In genomic region chr19:10640080-10640479, GRCm38 (mm10) we compare ENCODE assay signal across 15 mouse cellular contexts. TPM values are rescaled to one million over a fixed set of nuclear protein-coding genes. Genes with fewer than 3 reads are reported as not detected.
A peak's percentile ranks its signal among the peaks of the same experiment; 100 is the strongest.
DNase-seq lines count a peak whose midpoint lies in the region; ATAC-seq and TF ChIP-seq lines count a peak whose summit lies in the region.
"Had no signal": no experiment of that assay in that cellular context is flagged by ENCODE, and none has a peak within 500 bp of the region (broad histone marks: within the 10 kb centered on the region; RNA-seq: fewer than 3 reads in every experiment).

No protein-coding gene starts in this region.

- H3K27ac ChIP-seq in forebrain, embryonic 14.5 days (ENCODE audit: low read depth, low read length) = no peak overlapping the region
- H3K27ac ChIP-seq in forebrain, embryonic 13.5 days = no peak overlapping the region
- no peak overlapping the region for H3K27ac ChIP-seq in lung, postnatal 0 days (ENCODE audit: low read length)
- no peak overlapping the region for H3K27ac ChIP-seq in hindbrain, embryonic 10.5 days
- H3K27ac ChIP-seq: hindbrain, embryonic 12.5 days; midbrain, embryonic 15.5 days had no signal

- no peaks in the 10 kb centered on the region for H3K9me3 ChIP-seq in forebrain, embryonic 14.5 days (replicated peaks; ENCODE audit: control insufficient read depth, low read length)
- H3K9me3 ChIP-seq in forebrain, embryonic 13.5 days (replicated peaks) = no peaks in the 10 kb centered on the region
- no peaks in the 10 kb centered on the region for H3K9me3 ChIP-seq in lung, postnatal 0 days (ENCODE audit: low read length)
- no peaks in the 10 kb centered on the region for H3K9me3 ChIP-seq in hindbrain, embryonic 10.5 days
- H3K9me3 ChIP-seq: hindbrain, embryonic 12.5 days; midbrain, embryonic 15.5 days had no signal

- H3K27me3 ChIP-seq in forebrain, embryonic 14.5 days (replicated peaks; ENCODE audit: control insufficient read depth, insufficient read depth, low read length) = no peaks in the 10 kb centered on the region
- H3K27me3 ChIP-seq in forebrain, embryonic 13.5 days = peaks cover 7% of the 10 kb centered on the region; the same call in 1 of the 2 replicates
- H3K27me3 ChIP-seq in lung, postnatal 0 days (replicated peaks; ENCODE audit: insufficient read depth, low read length) = no peaks in the 10 kb centered on the region
- peaks cover 16% of the 10 kb centered on the region for H3K27me3 ChIP-seq in hindbrain, embryonic 10.5 days (ENCODE audit: insufficient read depth, poor library complexity, severe bottlenecking)
- H3K27me3 ChIP-seq: midbrain, embryonic 15.5 days; Patski had no signal

- peak; percentile 3 for DNase-seq in forebrain, embryonic 14.5 days (ENCODE audit: low spot score)
- DNase-seq in lung, postnatal 0 days (ENCODE audit: low spot score) = peak; percentile 15
- DNase-seq in lung, postnatal 25 days (ENCODE audit: low spot score) = no peak
- DNase-seq in hindbrain, embryonic 10.5 days (ENCODE audit: low spot score) = no peak
- DNase-seq in right cerebral cortex, adult 18-20 months = no peak
- DNase-seq: adrenal gland, postnatal 25 days; lung, embryonic 14.5 days had no signal

- H3K36me3 ChIP-seq in forebrain, embryonic 14.5 days (ENCODE audit: control insufficient read depth, insufficient read depth, low read length) = no peaks in the 10 kb centered on the region
- no peaks in the 10 kb centered on the region for H3K36me3 ChIP-seq in forebrain, embryonic 13.5 days (ENCODE audit: poor library complexity, severe bottlenecking)
- no peaks in the 10 kb centered on the region for H3K36me3 ChIP-seq in lung, postnatal 0 days (ENCODE audit: insufficient read depth, low read length)
- H3K36me3 ChIP-seq in hindbrain, embryonic 10.5 days = no peaks in the 10 kb centered on the region
- H3K36me3 ChIP-seq: hindbrain, embryonic 12.5 days; midbrain, embryonic 15.5 days had no signal

- TF ChIP-seq EP300 in lung, postnatal 0 days (IDR thresholded peaks at IDR 0.05) = no peak

- no peak overlapping the region for H3K4me3 ChIP-seq in forebrain, embryonic 14.5 days (ENCODE audit: low read depth, low read length)
- H3K4me3 ChIP-seq in forebrain, embryonic 13.5 days = no peak overlapping the region
- H3K4me3 ChIP-seq in lung, postnatal 0 days (ENCODE audit: low read depth, low read length) = no peak overlapping the region
- no peak overlapping the region for H3K4me3 ChIP-seq in hindbrain, embryonic 10.5 days
- H3K4me3 ChIP-seq: hindbrain, embryonic 12.5 days; midbrain, embryonic 15.5 days had no signal

- 0 out of 2 replicates have a peak, but pooled peaks cover 2% of the 10 kb centered on the region for H3K4me1 ChIP-seq in forebrain, embryonic 14.5 days (ENCODE audit: control insufficient read depth, insufficient read depth, low read length)
- peaks cover 4% of the 10 kb centered on the region for H3K4me1 ChIP-seq in forebrain, embryonic 13.5 days
- peaks cover under 1% of the 10 kb centered on the region; the same call in 1 of the 2 replicates for H3K4me1 ChIP-seq in lung, postnatal 0 days (ENCODE audit: insufficient read depth, low read depth, low read length)
- peaks cover 6% of the 10 kb centered on the region for H3K4me1 ChIP-seq in hindbrain, embryonic 10.5 days (replicated peaks)

- H3K4me2 ChIP-seq in forebrain, embryonic 14.5 days (ENCODE audit: low read length) = no peak overlapping the region
- no peak overlapping the region for H3K4me2 ChIP-seq in forebrain, embryonic 13.5 days
- no peak overlapping the region for H3K4me2 ChIP-seq in lung, postnatal 0 days (replicated peaks; ENCODE audit: low read depth, low read length)
- H3K4me2 ChIP-seq: hindbrain, embryonic 12.5 days; lung, embryonic 14.5 days; midbrain, embryonic 15.5 days had no signal

- ATAC-seq in forebrain, embryonic 14.5 days = no peak
- ATAC-seq in forebrain, embryonic 13.5 days = no peak
- no peak for ATAC-seq in lung, postnatal 0 days
- ATAC-seq in granulocyte monocyte progenitor cell, adult 5-6 weeks (replicated peaks; ENCODE audit: poor library complexity, severe bottlenecking) = peak; percentile 55
- peak; percentile 89 for ATAC-seq in megakaryocyte progenitor cell, adult 5-6 weeks (replicated peaks; ENCODE audit: poor library complexity)
- ATAC-seq: midbrain, embryonic 15.5 days; Patski had no signal

- TF ChIP-seq CTCF in lung, postnatal 0 days (IDR thresholded peaks at IDR 0.05) = no peak

- H3K9ac ChIP-seq in forebrain, embryonic 14.5 days (ENCODE audit: low read length) = no peak overlapping the region
- H3K9ac ChIP-seq in forebrain, embryonic 13.5 days = no peak overlapping the region
- H3K9ac ChIP-seq in lung, postnatal 0 days (replicated peaks; ENCODE audit: low read depth) = no peak overlapping the region
- H3K9ac ChIP-seq: hindbrain, embryonic 12.5 days; lung, embryonic 14.5 days; midbrain, embryonic 15.5 days had no signal

- 18% methylated on average over 5 of the region's 5 CpGs for WGBS in forebrain, embryonic 14.5 days
- 19% methylated on average over 5 of the region's 5 CpGs for WGBS in forebrain, embryonic 13.5 days
- 8% methylated on average over 5 of the region's 5 CpGs for WGBS in lung, postnatal 0 days
- 20% methylated on average over 5 of the region's 5 CpGs for WGBS in hindbrain, embryonic 10.5 days

RNA-seq across cellular contexts. Expression of gene Vwce, which starts 6.1 kb away (rescaled TPM):
- polyA plus RNA-seq in forebrain, embryonic 14.5 days (2014; fragmentation: Nextera tagmentation; extraction: Ambion mirVana) = 0.19 and 0.26 TPM in 2 replicates
- polyA plus RNA-seq in forebrain, embryonic 13.5 days (2015; fragmentation: Nextera tagmentation; extraction: Ambion mirVana) = 0.27 and 0.91 TPM in 2 replicates
- polyA plus RNA-seq in lung, postnatal 0 days (2015; fragmentation: Nextera tagmentation; extraction: Ambion mirVana) = 0.08 TPM in 1 of 2 replicates, not detected in the other
- total RNA-seq in granulocyte monocyte progenitor cell, adult 5-6 weeks (2014; fragmentation: Nextera tagmentation) = not detected in 2 replicates
- total RNA-seq in granulocyte monocyte progenitor cell, adult 5-6 weeks (2017) = 1.1 TPM in 1 of 2 replicates, not detected in the other
- total RNA-seq in megakaryocyte progenitor cell, adult 5-6 weeks (2015) = 0.10 TPM in 2 replicates
- total RNA-seq in megakaryocyte progenitor cell, adult 5-6 weeks (2017) = 0.51 TPM in 1 of 2 replicates, not detected in the other
- 0.89 and 1.0 TPM in 2 replicates for polyA plus RNA-seq in hindbrain, embryonic 10.5 days (2016; fragmentation: Nextera tagmentation; extraction: Ambion mirVana)
- total RNA-seq: gastrocnemius, adult 18-20 months had no signal

RNA-seq across cellular contexts. Expression of gene Tkfc, which starts 34.6 kb away (rescaled TPM):
- 25.4 and 25.7 TPM in 2 replicates for polyA plus RNA-seq in forebrain, embryonic 14.5 days (2014; fragmentation: Nextera tagmentation; extraction: Ambion mirVana)
- polyA plus RNA-seq in forebrain, embryonic 13.5 days (2015; fragmentation: Nextera tagmentation; extraction: Ambion mirVana) = 19.8 and 24.2 TPM in 2 replicates
- polyA plus RNA-seq in lung, postnatal 0 days (2015; fragmentation: Nextera tagmentation; extraction: Ambion mirVana) = 7.3 TPM in 2 replicates
- total RNA-seq in granulocyte monocyte progenitor cell, adult 5-6 weeks (2014; fragmentation: Nextera tagmentation) = 12.8 and 13.0 TPM in 2 replicates
- 5.0 and 7.1 TPM in 2 replicates for total RNA-seq in granulocyte monocyte progenitor cell, adult 5-6 weeks (2017)
- total RNA-seq in megakaryocyte progenitor cell, adult 5-6 weeks (2015) = 7.7 and 11.1 TPM in 2 replicates
- 5.5 and 5.9 TPM in 2 replicates for total RNA-seq in megakaryocyte progenitor cell, adult 5-6 weeks (2017)
- polyA plus RNA-seq in hindbrain, embryonic 10.5 days (2016; fragmentation: Nextera tagmentation; extraction: Ambion mirVana) = 21.6 and 23.3 TPM in 2 replicates

RNA-seq across cellular contexts. Expression of gene Ddb1, which starts 35.0 kb away (rescaled TPM):
- 283 and 296 TPM in 2 replicates for polyA plus RNA-seq in forebrain, embryonic 14.5 days (2014; fragmentation: Nextera tagmentation; extraction: Ambion mirVana)
- 278 and 318 TPM in 2 replicates for polyA plus RNA-seq in forebrain, embryonic 13.5 days (2015; fragmentation: Nextera tagmentation; extraction: Ambion mirVana)
- polyA plus RNA-seq in lung, postnatal 0 days (2015; fragmentation: Nextera tagmentation; extraction: Ambion mirVana) = 178 and 181 TPM in 2 replicates
- total RNA-seq in granulocyte monocyte progenitor cell, adult 5-6 weeks (2014; fragmentation: Nextera tagmentation) = 174 and 186 TPM in 2 replicates
- total RNA-seq in granulocyte monocyte progenitor cell, adult 5-6 weeks (2017) = 345 and 427 TPM in 2 replicates
- total RNA-seq in megakaryocyte progenitor cell, adult 5-6 weeks (2015) = 102 and 114 TPM in 2 replicates
- 343 and 424 TPM in 2 replicates for total RNA-seq in megakaryocyte progenitor cell, adult 5-6 weeks (2017)
- polyA plus RNA-seq in hindbrain, embryonic 10.5 days (2016; fragmentation: Nextera tagmentation; extraction: Ambion mirVana) = 461 and 484 TPM in 2 replicates

RNA-seq across cellular contexts. Expression of gene Pga5, which starts 37.8 kb away (rescaled TPM):
- not detected in 2 replicates for polyA plus RNA-seq in forebrain, embryonic 14.5 days (2014; fragmentation: Nextera tagmentation; extraction: Ambion mirVana)
- polyA plus RNA-seq in forebrain, embryonic 13.5 days (2015; fragmentation: Nextera tagmentation; extraction: Ambion mirVana) = not detected in 2 replicates
- polyA plus RNA-seq in lung, postnatal 0 days (2015; fragmentation: Nextera tagmentation; extraction: Ambion mirVana) = not detected in 2 replicates
- total RNA-seq in granulocyte monocyte progenitor cell, adult 5-6 weeks (2014; fragmentation: Nextera tagmentation) = not detected in 2 replicates
- not detected in 2 replicates for total RNA-seq in granulocyte monocyte progenitor cell, adult 5-6 weeks (2017)
- not detected in 2 replicates for total RNA-seq in megakaryocyte progenitor cell, adult 5-6 weeks (2015)
- not detected in 2 replicates for total RNA-seq in megakaryocyte progenitor cell, adult 5-6 weeks (2017)
- polyA plus RNA-seq in hindbrain, embryonic 10.5 days (2016; fragmentation: Nextera tagmentation; extraction: Ambion mirVana) = not detected in 2 replicates
- total RNA-seq: adrenal gland, postnatal 25 days; gastrocnemius, adult 18-20 months had no signal
- polyA plus RNA-seq: cortical plate, adult 2 months; hindbrain, embryonic 12.5 days; lung, embryonic 14.5 days; midbrain, embryonic 15.5 days had no signal

RNA-seq across cellular contexts. Expression of gene Vps37c, which starts 48.5 kb away (rescaled TPM):
- 31.9 and 36.4 TPM in 2 replicates for polyA plus RNA-seq in forebrain, embryonic 14.5 days (2014; fragmentation: Nextera tagmentation; extraction: Ambion mirVana)
- polyA plus RNA-seq in forebrain, embryonic 13.5 days (2015; fragmentation: Nextera tagmentation; extraction: Ambion mirVana) = 32.1 and 33.3 TPM in 2 replicates
- polyA plus RNA-seq in lung, postnatal 0 days (2015; fragmentation: Nextera tagmentation; extraction: Ambion mirVana) = 23.4 and 25.2 TPM in 2 replicates
- 21.1 and 23.8 TPM in 2 replicates for total RNA-seq in granulocyte monocyte progenitor cell, adult 5-6 weeks (2014; fragmentation: Nextera tagmentation)
- 15.3 and 20.0 TPM in 2 replicates for total RNA-seq in granulocyte monocyte progenitor cell, adult 5-6 weeks (2017)
- total RNA-seq in megakaryocyte progenitor cell, adult 5-6 weeks (2015) = 17.6 and 21.0 TPM in 2 replicates
- 14.7 and 15.2 TPM in 2 replicates for total RNA-seq in megakaryocyte progenitor cell, adult 5-6 weeks (2017)
- 36.7 and 40.7 TPM in 2 replicates for polyA plus RNA-seq in hindbrain, embryonic 10.5 days (2016; fragmentation: Nextera tagmentation; extraction: Ambion mirVana)

Comparison
In these comparisons a context has a peak if more than half of its experiments do, and no peak if none do; other contexts are left out.
1. DNase-seq: peak in forebrain, embryonic 14.5 days (single experiment) and lung, postnatal 0 days (single experiment); none in lung, postnatal 25 days (single experiment), hindbrain, embryonic 10.5 days (single experiment) and right cerebral cortex, adult 18-20 months (single experiment).
2. ATAC-seq: peak in granulocyte monocyte progenitor cell, adult 5-6 weeks (single experiment) and megakaryocyte progenitor cell, adult 5-6 weeks (single experiment); none in forebrain, embryonic 14.5 days (single experiment), forebrain, embryonic 13.5 days (single experiment) and lung, postnatal 0 days (single experiment).